Mouse (Mus musculus): ENCODE measurements around the gene Ptpn6. TPM values are rescaled to one million over a fixed set of nuclear protein-coding genes. Genes with fewer than 3 reads are reported as not detected.

Gene Ptpn6
- total RNA-seq, 2 experiments from 2014 or later = 3.6 to 4.0 TPM

- intact Hi-C loops (cut with DNase I) = no loop called here
- no peak for DNase-seq (ENCODE audit: low spot score in 2 of 2)
Measured at GRCm38 (mm10) chr6:124739231-124739796, 800 bp upstream of the Ptpn6 start.

GRCm38 (mm10) chr6:124737040-124737439, 1.5 kb downstream of the Ptpn6 start:
- intact Hi-C loops (cut with DNase I) = no loop called here

GRCm38 (mm10) chr6:124734417-124734816, 4.1 kb downstream of the Ptpn6 start:
- intact Hi-C loops (cut with DNase I) = no loop called here

More at GRCm38 (mm10) chr6:124737040-124737439, 1.5 kb downstream of the Ptpn6 start:
- DNase-seq (ENCODE audit: low spot score in 2 of 2) = no peak

GRCm38 (mm10) chr6:124732476-124733370, 5.8 kb downstream of the Ptpn6 start:
- no peak for DNase-seq (ENCODE audit: low spot score in 2 of 2)
- intact Hi-C loops (cut with DNase I) = no loop called here

More at GRCm38 (mm10) chr6:124734417-124734816, 4.1 kb downstream of the Ptpn6 start:
- DNase-seq (ENCODE audit: low spot score in 2 of 2) = no peak

- intact Hi-C loops (cut with DNase I) = no loop called here
Measured at GRCm38 (mm10) chr6:124731038-124731437, 7.5 kb downstream of the Ptpn6 start.

GRCm38 (mm10) chr6:124729850-124730705, 8.4 kb downstream of the Ptpn6 start:
- intact Hi-C loops (cut with DNase I) = no loop called here
- DNase-seq (ENCODE audit: low spot score in 2 of 2) = no peak

More at GRCm38 (mm10) chr6:124731038-124731437, 7.5 kb downstream of the Ptpn6 start:
- no peak for DNase-seq (ENCODE audit: low spot score in 2 of 2)

GRCm38 (mm10) chr6:124728621-124729020, 9.9 kb downstream of the Ptpn6 start:
- intact Hi-C loops (cut with DNase I) = no loop called here
- no peak for DNase-seq (ENCODE audit: low spot score in 2 of 2)

- intact Hi-C loops (cut with DNase I) = no loop called here
Measured at GRCm38 (mm10) chr6:124724472-124724871, 14.0 kb downstream of the Ptpn6 start.

GRCm38 (mm10) chr6:124723541-124723940, 15.0 kb downstream of the Ptpn6 start:
- no peak for DNase-seq (ENCODE audit: low spot score in 2 of 2)
- intact Hi-C loops (cut with DNase I) = no loop called here

More at GRCm38 (mm10) chr6:124724472-124724871, 14.0 kb downstream of the Ptpn6 start:
- no peak for DNase-seq (ENCODE audit: low spot score in 2 of 2)

GRCm38 (mm10) chr6:124722876-124723473, 15.5 kb downstream of the Ptpn6 start:
- DNase-seq (ENCODE audit: low spot score in 2 of 2) = no peak
- intact Hi-C loops (cut with DNase I) = no loop called here

GRCm38 (mm10) chr6:124720904-124721303, 17.6 kb downstream of the Ptpn6 start:
- intact Hi-C loops (cut with DNase I) = no loop called here
- no peak for DNase-seq (ENCODE audit: low spot score in 2 of 2)

- DNase-seq (ENCODE audit: low spot score in 2 of 2) = no peak
- intact Hi-C loops (cut with DNase I) = no loop called here
Measured at GRCm38 (mm10) chr6:124719354-124719978, 19.0 kb downstream of the Ptpn6 start.

- intact Hi-C loops (cut with DNase I) = no loop called here
- DNase-seq (ENCODE audit: low spot score in 2 of 2) = no peak
Measured at GRCm38 (mm10) chr6:124718703-124719102, 19.8 kb downstream of the Ptpn6 start.

GRCm38 (mm10) chr6:124717968-124718367, 20.5 kb downstream of the Ptpn6 start:
- no peak for DNase-seq (ENCODE audit: low spot score in 2 of 2)
- intact Hi-C loops (cut with DNase I) = no loop called here

GRCm38 (mm10) chr6:124716864-124717490, 21.5 kb downstream of the Ptpn6 start:
- DNase-seq (ENCODE audit: low spot score in 2 of 2) = peak in 1 of 2 experiments; percentile 44
- intact Hi-C loops (cut with DNase I) = no loop called here

GRCm38 (mm10) chr6:124712918-124713317, 25.6 kb downstream of the Ptpn6 start:
- DNase-seq (ENCODE audit: low spot score in 2 of 2) = no peak
- intact Hi-C loops (cut with DNase I) = loop anchor here (2.0 kb wide), 1 partner anchor 28 kb away; the partner anchor contains the start of gene Grcc10

- DNase-seq (ENCODE audit: low spot score in 2 of 2) = peak; percentile 98
- intact Hi-C loops (cut with DNase I) = loop anchor here (2.0 kb wide), 1 partner anchor 29 kb away; the partner anchor contains the start of gene Grcc10
Measured at GRCm38 (mm10) chr6:124711824-124712782, 26.4 kb downstream of the Ptpn6 start, which contains the start of the genes Emg1 and Phb2. Gene Emg1, minus strand, starts transcription at chr6:124712178. Gene Phb2, plus strand, starts transcription at chr6:124712336.

All from left cerebral cortex, postnatal 14 days (tissue).